Mouse (Mus musculus): ENCODE measurements around the gene Slmap.

DNA sequence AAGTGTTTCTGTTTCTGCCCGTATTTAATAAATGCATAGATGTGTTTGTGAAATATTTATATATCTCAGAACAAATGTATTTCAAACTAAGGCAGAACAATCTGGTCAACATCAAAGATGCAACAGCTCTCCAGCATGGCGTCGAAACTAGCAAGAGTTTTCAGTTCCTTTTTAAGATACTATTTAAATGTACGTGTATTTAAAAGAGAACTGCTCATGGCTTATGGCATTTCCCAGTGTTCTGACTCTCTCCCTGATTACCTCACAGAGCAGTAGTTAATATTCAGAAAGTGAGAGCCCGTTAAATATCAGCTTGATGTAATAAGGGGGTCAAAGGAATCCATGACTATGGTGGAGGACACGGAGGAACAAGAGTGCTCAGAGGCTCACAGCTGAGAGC is 68.8 kb downstream of the Slmap start:
- no peak for TF ChIP-seq POLR2A (IDR thresholded peaks at IDR 0.05; ENCODE audit: low read depth, low read length)
- TF ChIP-seq USF1 (IDR thresholded peaks at IDR 0.05; ENCODE audit: low read depth, low read length) = no peak
